Mouse (Mus musculus): ENCODE measurements around the gene Lrig3. TPM values are rescaled to one million over a fixed set of nuclear protein-coding genes. Genes with fewer than 3 reads are reported as not detected.

Lrig3 gene
- polyA plus RNA-seq, 1 experiment, result 2.1 TPM

GRCm38 (mm10) chr10:125973726-125974125 lies 7.8 kb downstream of the Lrig3 start:
- Histone ChIP-seq H3K4me3 (ENCODE audit: insufficient read depth, low read length) (no peak overlapping the region), H3K4me1 (ENCODE audit: control insufficient read depth, insufficient read depth, low read length) (no peaks in the 10 kb centered on the region), H3K27ac (ENCODE audit: insufficient read depth, low read length) (no peak overlapping the region)
- TF ChIP-seq CTCF (IDR thresholded peaks at IDR 0.05; ENCODE audit: extremely low read depth, insufficient read depth, low read length) (no peak), POLR2A (IDR thresholded peaks at IDR 0.05; ENCODE audit: extremely low read depth, insufficient read depth, low read length) (no peak)

DNA sequence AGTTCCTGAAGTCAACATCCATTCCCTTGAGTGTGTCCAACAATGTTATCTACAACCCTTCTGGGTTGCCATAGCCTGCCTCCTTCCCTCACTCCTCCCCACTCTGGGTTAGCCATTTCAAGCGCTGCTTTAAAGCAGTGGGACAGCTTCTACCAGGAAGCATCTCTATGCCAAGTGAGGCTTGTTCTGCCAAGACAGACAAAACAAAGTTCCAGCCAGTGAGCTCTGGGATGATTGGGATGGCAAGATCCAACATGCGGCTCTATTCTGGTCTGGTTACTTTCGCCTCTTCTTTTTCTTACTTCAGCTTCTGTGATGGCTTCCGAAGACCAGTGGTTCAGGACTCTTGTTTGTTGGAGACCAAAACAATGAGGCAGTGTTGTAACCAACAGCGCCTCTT lies 16.0 kb downstream of the Lrig3 start:
- no peak for TF ChIP-seq POLR2A (IDR thresholded peaks at IDR 0.05; ENCODE audit: extremely low read depth, insufficient read depth, low read length)
- TF ChIP-seq CTCF (IDR thresholded peaks at IDR 0.05; ENCODE audit: extremely low read depth, insufficient read depth, low read length), result no peak
- Histone ChIP-seq H3K4me3 (ENCODE audit: insufficient read depth, low read length) (no peak overlapping the region), H3K27ac (ENCODE audit: insufficient read depth, low read length) (no peak overlapping the region), H3K4me1 (ENCODE audit: control insufficient read depth, insufficient read depth, low read length) (no peaks in the 10 kb centered on the region; the same call in 1 of the 2 replicates)

- TF ChIP-seq CTCF (IDR thresholded peaks at IDR 0.05; ENCODE audit: extremely low read depth, insufficient read depth, low read length), result no peak
- no peak for TF ChIP-seq POLR2A (IDR thresholded peaks at IDR 0.05; ENCODE audit: extremely low read depth, insufficient read depth, low read length)
- Histone ChIP-seq H3K4me1 (ENCODE audit: control insufficient read depth, insufficient read depth, low read length) (no peaks in the 10 kb centered on the region; the same call in 1 of the 2 replicates), H3K4me3 (ENCODE audit: insufficient read depth, low read length) (no peak overlapping the region), H3K27ac (ENCODE audit: insufficient read depth, low read length) (no peak overlapping the region)
These were observed 18.6 kb downstream of the Lrig3 start for GRCm38 (mm10) chr10:125984473-125985035.

DNA sequence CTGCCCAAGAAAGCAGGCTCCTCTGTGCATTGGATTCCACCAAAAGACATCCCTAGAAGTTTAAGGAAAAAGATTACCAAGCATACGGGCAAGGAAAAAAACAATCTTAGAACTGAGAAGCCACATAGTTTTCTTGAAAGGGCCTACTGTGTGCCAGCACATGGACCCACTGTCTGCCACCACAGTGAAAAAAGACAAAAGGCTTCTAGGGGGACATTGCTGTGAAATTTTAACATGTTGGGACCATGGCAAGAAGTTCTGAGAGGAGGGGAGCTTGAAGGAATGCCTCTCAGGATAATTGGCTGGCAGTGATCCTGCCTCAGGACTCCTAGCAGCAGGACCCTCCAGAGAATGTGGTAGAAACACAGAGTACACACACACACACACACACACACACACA lies 19.8 kb downstream of the Lrig3 start:
- Histone ChIP-seq H3K4me3 (ENCODE audit: insufficient read depth, low read length) (no peak overlapping the region), H3K27ac (ENCODE audit: insufficient read depth, low read length) (no peak overlapping the region), H3K4me1 (ENCODE audit: control insufficient read depth, insufficient read depth, low read length) (no peaks in the 10 kb centered on the region; the same call in 1 of the 2 replicates)
- no peak for TF ChIP-seq CTCF (IDR thresholded peaks at IDR 0.05; ENCODE audit: extremely low read depth, insufficient read depth, low read length)
- no peak for TF ChIP-seq POLR2A (IDR thresholded peaks at IDR 0.05; ENCODE audit: extremely low read depth, insufficient read depth, low read length)

GRCm38 (mm10) chr10:125986443-125986842 lies 20.5 kb downstream of the Lrig3 start:
- TF ChIP-seq CTCF (IDR thresholded peaks at IDR 0.05; ENCODE audit: extremely low read depth, insufficient read depth, low read length) (no peak), POLR2A (IDR thresholded peaks at IDR 0.05; ENCODE audit: extremely low read depth, insufficient read depth, low read length) (no peak)
- Histone ChIP-seq H3K27ac (ENCODE audit: insufficient read depth, low read length) (no peak overlapping the region), H3K4me1 (ENCODE audit: control insufficient read depth, insufficient read depth, low read length) (no peaks in the 10 kb centered on the region; the same call in 1 of the 2 replicates), H3K4me3 (ENCODE audit: insufficient read depth, low read length) (no peak overlapping the region)

DNA sequence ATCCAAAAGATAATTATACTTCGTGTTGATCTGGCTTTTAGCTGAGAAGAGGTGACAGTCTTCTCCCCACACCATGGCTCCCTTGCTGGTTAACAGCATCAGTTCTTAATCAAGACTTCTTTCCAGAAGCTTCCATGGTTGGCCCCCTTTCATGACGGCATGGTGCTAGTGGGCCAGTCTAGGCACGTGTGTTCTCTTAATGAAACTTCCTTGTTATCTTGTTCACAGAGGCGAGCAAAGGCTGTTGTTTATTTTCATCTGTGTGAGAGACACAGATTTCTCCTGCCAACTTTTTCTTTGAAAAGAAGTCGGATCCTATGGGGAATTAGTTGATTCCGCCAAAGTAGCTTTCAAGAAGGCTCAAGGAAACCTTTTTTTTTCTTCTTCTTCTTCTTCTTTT lies 21.3 kb downstream of the Lrig3 start:
- TF ChIP-seq POLR2A (IDR thresholded peaks at IDR 0.05; ENCODE audit: extremely low read depth, insufficient read depth, low read length), result no peak
- no peak for TF ChIP-seq CTCF (IDR thresholded peaks at IDR 0.05; ENCODE audit: extremely low read depth, insufficient read depth, low read length)
- Histone ChIP-seq H3K27ac (ENCODE audit: insufficient read depth, low read length) (no peak overlapping the region), H3K4me3 (ENCODE audit: insufficient read depth, low read length) (no peak overlapping the region), H3K4me1 (ENCODE audit: control insufficient read depth, insufficient read depth, low read length) (no peaks in the 10 kb centered on the region)

DNA sequence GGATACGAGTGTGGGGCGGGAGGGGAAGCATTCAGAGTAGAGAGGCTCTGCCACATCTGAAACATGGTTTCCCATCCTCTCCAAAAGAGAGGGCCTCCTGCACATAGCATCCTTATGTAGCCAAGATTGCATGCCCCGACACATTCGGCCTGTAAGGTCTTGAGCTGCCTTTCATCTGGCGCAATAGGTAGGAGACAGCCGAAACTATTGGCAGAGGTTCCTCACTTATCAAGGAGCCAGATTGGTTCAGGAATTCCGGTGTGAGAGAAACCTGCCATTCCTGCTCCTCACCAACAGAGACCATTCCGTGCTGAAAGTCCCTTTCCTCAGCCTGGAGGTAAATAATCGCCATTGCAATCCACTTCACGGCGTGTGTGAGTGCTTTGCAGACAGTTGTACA lies 22.1 kb downstream of the Lrig3 start:
- Histone ChIP-seq H3K4me1 (ENCODE audit: control insufficient read depth, insufficient read depth, low read length) (no peaks in the 10 kb centered on the region), H3K27ac (ENCODE audit: insufficient read depth, low read length) (no peak overlapping the region), H3K4me3 (ENCODE audit: insufficient read depth, low read length) (no peak overlapping the region)
- TF ChIP-seq POLR2A (IDR thresholded peaks at IDR 0.05; ENCODE audit: extremely low read depth, insufficient read depth, low read length) (no peak), CTCF (IDR thresholded peaks at IDR 0.05; ENCODE audit: extremely low read depth, insufficient read depth, low read length) (no peak)

DNA sequence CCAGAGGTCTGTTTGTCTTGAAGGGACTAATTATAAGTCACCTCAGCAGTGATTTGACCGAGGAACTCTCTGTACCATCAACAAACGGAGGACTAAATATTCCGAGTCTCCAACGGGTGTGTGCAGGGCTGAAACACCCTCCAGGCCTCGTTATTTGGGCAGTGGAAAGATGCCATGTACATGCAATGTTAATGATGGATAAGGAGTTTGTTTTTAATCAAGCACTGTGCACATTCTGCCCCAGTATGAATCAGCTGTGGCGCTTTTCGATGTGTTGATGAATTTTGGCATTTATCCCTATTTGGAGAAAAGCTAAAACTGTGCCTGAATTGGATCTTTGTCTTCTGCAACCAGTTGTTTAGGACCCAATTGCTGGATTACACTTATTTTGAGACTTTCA lies 23.9 kb downstream of the Lrig3 start:
- Histone ChIP-seq H3K27ac (ENCODE audit: insufficient read depth, low read length) (peak overlapping the region; percentile 79; the same call in 1 of the 2 replicates), H3K4me3 (ENCODE audit: insufficient read depth, low read length) (no peak overlapping the region), H3K4me1 (ENCODE audit: control insufficient read depth, insufficient read depth, low read length) (no peaks in the 10 kb centered on the region)
- TF ChIP-seq CTCF (IDR thresholded peaks at IDR 0.05; ENCODE audit: extremely low read depth, insufficient read depth, low read length) (no peak), POLR2A (IDR thresholded peaks at IDR 0.05; ENCODE audit: extremely low read depth, insufficient read depth, low read length) (no peak)

GRCm38 (mm10) chr10:125990394-125990793 lies 24.4 kb downstream of the Lrig3 start:
- H3K27ac ChIP-seq (ENCODE audit: insufficient read depth, low read length), result no peak overlapping the region
- no peak overlapping the region for H3K4me3 ChIP-seq (ENCODE audit: insufficient read depth, low read length)
- no peak for TF ChIP-seq POLR2A (IDR thresholded peaks at IDR 0.05; ENCODE audit: extremely low read depth, insufficient read depth, low read length)
- no peak for TF ChIP-seq CTCF (IDR thresholded peaks at IDR 0.05; ENCODE audit: extremely low read depth, insufficient read depth, low read length)
- no peaks in the 10 kb centered on the region for H3K4me1 ChIP-seq (ENCODE audit: control insufficient read depth, insufficient read depth, low read length)

GRCm38 (mm10) chr10:125991819-125992218 lies 25.9 kb downstream of the Lrig3 start:
- TF ChIP-seq POLR2A (IDR thresholded peaks at IDR 0.05; ENCODE audit: extremely low read depth, insufficient read depth, low read length) (no peak), CTCF (IDR thresholded peaks at IDR 0.05; ENCODE audit: extremely low read depth, insufficient read depth, low read length) (no peak)
- Histone ChIP-seq H3K4me1 (ENCODE audit: control insufficient read depth, insufficient read depth, low read length) (no peaks in the 10 kb centered on the region), H3K27ac (ENCODE audit: insufficient read depth, low read length) (no peak overlapping the region), H3K4me3 (ENCODE audit: insufficient read depth, low read length) (no peak overlapping the region)
